12 mouse cellular contexts compared by ENCODE assay signal in the genomic region with DNA sequence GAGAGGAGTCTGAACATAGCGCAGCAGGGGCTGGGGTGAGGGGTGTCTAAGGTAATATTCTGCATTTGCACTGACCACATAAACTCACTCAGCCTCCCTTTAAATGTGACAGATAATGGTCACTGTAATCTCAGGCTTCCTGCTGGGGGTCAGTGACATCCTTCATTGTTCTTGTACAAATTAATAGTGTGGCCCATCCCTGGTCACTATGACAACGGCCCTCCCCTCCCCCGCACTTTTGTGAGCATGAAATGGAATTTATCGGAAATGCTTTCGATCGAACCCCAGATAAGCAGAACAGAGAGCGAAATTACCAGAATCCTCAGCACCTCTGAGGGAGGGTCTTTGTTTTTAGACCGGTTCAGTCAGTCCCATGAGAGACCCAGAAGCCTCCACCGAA.
DNase-seq lines count a peak whose midpoint lies in the region; ATAC-seq and TF ChIP-seq lines count a peak whose summit lies in the region.
"Had no signal": no experiment of that assay in that cellular context is flagged by ENCODE, and none has a peak within 500 bp of the region (broad histone marks: within the 10 kb centered on the region; RNA-seq: fewer than 3 reads in every experiment).

No protein-coding gene starts in this region.

- TF ChIP-seq CTCF in layer of hippocampus, adult 2 months (conservative IDR thresholded peaks at IDR 0.05) = no peak

- peak overlapping the region; percentile 53; the same call in 1 of the 2 replicates for H3K27ac ChIP-seq in layer of hippocampus, adult 2 months
- H3K27ac ChIP-seq in embryonic facial prominence, embryonic 13.5 days = no peak overlapping the region
- H3K27ac ChIP-seq: embryonic facial prominence, embryonic 15.5 days; stomach, embryonic 15.5 days had no signal

- no peaks in the 10 kb centered on the region for H3K9me3 ChIP-seq in embryonic facial prominence, embryonic 13.5 days
- H3K9me3 ChIP-seq: embryonic facial prominence, embryonic 15.5 days; heart, embryonic 12.5 days; stomach, embryonic 15.5 days had no signal

- peak overlapping the region; percentile 26 for H3K4me2 ChIP-seq in embryonic facial prominence, embryonic 13.5 days
- H3K4me2 ChIP-seq: embryonic facial prominence, embryonic 15.5 days; heart, embryonic 12.5 days; stomach, embryonic 15.5 days had no signal

- H3K4me3 ChIP-seq in layer of hippocampus, adult 2 months = no peak overlapping the region; the same call in 1 of the 2 replicates
- no peak overlapping the region for H3K4me3 ChIP-seq in embryonic facial prominence, embryonic 13.5 days
- H3K4me3 ChIP-seq: embryonic facial prominence, embryonic 15.5 days; heart, embryonic 12.5 days; stomach, embryonic 15.5 days had no signal

- no peak overlapping the region for H3K9ac ChIP-seq in embryonic facial prominence, embryonic 13.5 days
- H3K9ac ChIP-seq: embryonic facial prominence, embryonic 15.5 days; heart, embryonic 12.5 days; stomach, embryonic 15.5 days had no signal

- ATAC-seq in embryonic facial prominence, embryonic 13.5 days (ENCODE audit: insufficient number of reproducible peaks, insufficient read depth, low FRiP score, low TSS enrichment, low read depth) = no peak
- ATAC-seq: CD4-positive, CD25-positive, alpha-beta regulatory T cell, adult 4 months had no signal

- H3K27me3 ChIP-seq in embryonic facial prominence, embryonic 13.5 days = peaks cover 44% of the 10 kb centered on the region

- H3K4me1 ChIP-seq in embryonic facial prominence, embryonic 13.5 days = peaks cover 19% of the 10 kb centered on the region
- H3K4me1 ChIP-seq: heart, embryonic 12.5 days; stomach, embryonic 15.5 days had no signal

- WGBS in embryonic facial prominence, embryonic 13.5 days = 33% methylated on average over 9 of the region's 9 CpGs

- DNase-seq in layer of hippocampus, adult 2 months (ENCODE audit: low spot score in 2 of 2) = no peak
- DNase-seq in layer of hippocampus, postnatal 25 days (ENCODE audit: extremely low spot score in 1 of 2, low spot score in 1 of 2) = no peak
- peak; percentile 57 for DNase-seq in mesoderm, embryonic 11.5 days (ENCODE audit: low read depth, low spot score)
- peak; percentile 78 for DNase-seq in retina, embryonic 14.5 days (ENCODE audit: low spot score)
- DNase-seq in adrenal gland, postnatal 36 days = no peak
- no peak for DNase-seq in left cerebral cortex, adult 11 months (ENCODE audit: low spot score)
- DNase-seq: adrenal gland, adult 8-10 months had no signal

- no peaks in the 10 kb centered on the region for H3K36me3 ChIP-seq in embryonic facial prominence, embryonic 13.5 days
- H3K36me3 ChIP-seq: embryonic facial prominence, embryonic 15.5 days; heart, embryonic 12.5 days; stomach, embryonic 15.5 days had no signal

Comparison
In these comparisons a context has a peak if more than half of its experiments do, and no peak if none do; other contexts are left out.
1. DNase-seq: peak in mesoderm, embryonic 11.5 days (single experiment) and retina, embryonic 14.5 days (single experiment); none in layer of hippocampus, adult 2 months (0 of 2), layer of hippocampus, postnatal 25 days (0 of 2), adrenal gland, postnatal 36 days (0 of 2) and left cerebral cortex, adult 11 months (single experiment).